Mouse (Mus musculus): ENCODE results near the gene Pitpnc1. TPM values are rescaled to one million over a fixed set of nuclear protein-coding genes. Genes with fewer than 3 reads are reported as not detected.

The Pitpnc1 gene
- polyA plus RNA-seq, 1 experiment, result 14.0 TPM

GRCm38 (mm10) chr11:107390540-107390939 is 80.0 kb downstream of the Pitpnc1 start:
- Histone ChIP-seq H3K4me3 (replicated peaks; ENCODE audit: control insufficient read depth, low read depth, low read length) (no peak overlapping the region), H3K4me1 (ENCODE audit: control insufficient read depth, insufficient read depth, low read length) (no peaks in the 10 kb centered on the region; the same call in 1 of the 2 replicates), H3K27ac (ENCODE audit: control insufficient read depth, insufficient read depth, low read depth, low read length, poor library complexity) (no peak overlapping the region)
- TF ChIP-seq CTCF (IDR thresholded peaks at IDR 0.05; ENCODE audit: control insufficient read depth, insufficient read depth, low read length) (no peak), POLR2A (IDR thresholded peaks at IDR 0.05; ENCODE audit: borderline replicate concordance, control insufficient read depth, low read depth, low read length) (no peak)
- 81% methylated on average over 2 of the region's 2 CpGs for WGBS

- Histone ChIP-seq H3K27ac (ENCODE audit: control insufficient read depth, insufficient read depth, low read depth, low read length, poor library complexity) (no peak overlapping the region), H3K4me3 (replicated peaks; ENCODE audit: control insufficient read depth, low read depth, low read length) (no peak overlapping the region), H3K4me1 (ENCODE audit: control insufficient read depth, insufficient read depth, low read length) (no peaks in the 10 kb centered on the region; the same call in 1 of the 2 replicates)
- WGBS, result 91% methylated on average over 10 of the region's 10 CpGs
- TF ChIP-seq POLR2A (IDR thresholded peaks at IDR 0.05; ENCODE audit: borderline replicate concordance, control insufficient read depth, low read depth, low read length), result no peak
These were observed 80.5 kb downstream of the Pitpnc1 start for GRCm38 (mm10) chr11:107390001-107390400.

GRCm38 (mm10) chr11:107386481-107386880 is 84.0 kb downstream of the Pitpnc1 start:
- 92% methylated on average over 10 of the region's 10 CpGs for WGBS
- no peak overlapping the region for H3K4me3 ChIP-seq (replicated peaks; ENCODE audit: control insufficient read depth, low read depth, low read length)
- H3K4me1 ChIP-seq (ENCODE audit: control insufficient read depth, insufficient read depth, low read length), result no peaks in the 10 kb centered on the region
- no peak for TF ChIP-seq CTCF (IDR thresholded peaks at IDR 0.05; ENCODE audit: control insufficient read depth, insufficient read depth, low read length)
- no peak for TF ChIP-seq POLR2A (IDR thresholded peaks at IDR 0.05; ENCODE audit: borderline replicate concordance, control insufficient read depth, low read depth, low read length)
- no peak overlapping the region for H3K27ac ChIP-seq (ENCODE audit: control insufficient read depth, insufficient read depth, low read depth, low read length, poor library complexity)

GRCm38 (mm10) chr11:107385306-107385705 is 85.2 kb downstream of the Pitpnc1 start:
- Histone ChIP-seq H3K4me3 (replicated peaks; ENCODE audit: control insufficient read depth, low read depth, low read length) (no peak overlapping the region), H3K27ac (ENCODE audit: control insufficient read depth, insufficient read depth, low read depth, low read length, poor library complexity) (no peak overlapping the region), H3K4me1 (ENCODE audit: control insufficient read depth, insufficient read depth, low read length) (no peaks in the 10 kb centered on the region)
- WGBS, result 56% methylated on average over 4 of the region's 4 CpGs
- peak; percentile 68 for TF ChIP-seq CTCF (IDR thresholded peaks at IDR 0.05; ENCODE audit: control insufficient read depth, insufficient read depth, low read length)
- no peak for TF ChIP-seq POLR2A (IDR thresholded peaks at IDR 0.05; ENCODE audit: borderline replicate concordance, control insufficient read depth, low read depth, low read length)

GRCm38 (mm10) chr11:107383985-107384384 is 86.5 kb downstream of the Pitpnc1 start:
- Histone ChIP-seq H3K4me3 (replicated peaks; ENCODE audit: control insufficient read depth, low read depth, low read length) (no peak overlapping the region), H3K4me1 (ENCODE audit: control insufficient read depth, insufficient read depth, low read length) (no peaks in the 10 kb centered on the region), H3K27ac (ENCODE audit: control insufficient read depth, insufficient read depth, low read depth, low read length, poor library complexity) (no peak overlapping the region)
- TF ChIP-seq POLR2A (IDR thresholded peaks at IDR 0.05; ENCODE audit: borderline replicate concordance, control insufficient read depth, low read depth, low read length), result no peak
- no peak for TF ChIP-seq CTCF (IDR thresholded peaks at IDR 0.05; ENCODE audit: control insufficient read depth, insufficient read depth, low read length)
- WGBS, result 88% methylated on average over 6 of the region's 6 CpGs

GRCm38 (mm10) chr11:107379965-107380364 is 90.5 kb downstream of the Pitpnc1 start:
- Histone ChIP-seq H3K4me3 (replicated peaks; ENCODE audit: control insufficient read depth, low read depth, low read length) (no peak overlapping the region), H3K4me1 (ENCODE audit: control insufficient read depth, insufficient read depth, low read length) (no peaks in the 10 kb centered on the region), H3K27ac (ENCODE audit: control insufficient read depth, insufficient read depth, low read depth, low read length, poor library complexity) (no peak overlapping the region)
- TF ChIP-seq POLR2A (IDR thresholded peaks at IDR 0.05; ENCODE audit: borderline replicate concordance, control insufficient read depth, low read depth, low read length), result no peak
- TF ChIP-seq CTCF (IDR thresholded peaks at IDR 0.05; ENCODE audit: control insufficient read depth, insufficient read depth, low read length), result no peak
- 94% methylated on average over 9 of the region's 9 CpGs for WGBS

GRCm38 (mm10) chr11:107379089-107379845 is 91.2 kb downstream of the Pitpnc1 start:
- TF ChIP-seq CTCF (IDR thresholded peaks at IDR 0.05; ENCODE audit: control insufficient read depth, insufficient read depth, low read length) (no peak), POLR2A (IDR thresholded peaks at IDR 0.05; ENCODE audit: borderline replicate concordance, control insufficient read depth, low read depth, low read length) (no peak)
- Histone ChIP-seq H3K4me1 (ENCODE audit: control insufficient read depth, insufficient read depth, low read length) (no peaks in the 10 kb centered on the region), H3K27ac (ENCODE audit: control insufficient read depth, insufficient read depth, low read depth, low read length, poor library complexity) (no peak overlapping the region), H3K4me3 (replicated peaks; ENCODE audit: control insufficient read depth, low read depth, low read length) (no peak overlapping the region)
- WGBS, result 91% methylated on average over 22 of the region's 22 CpGs

- no peaks in the 10 kb centered on the region for H3K4me1 ChIP-seq (ENCODE audit: control insufficient read depth, insufficient read depth, low read length)
- no peak overlapping the region for H3K27ac ChIP-seq (ENCODE audit: control insufficient read depth, insufficient read depth, low read depth, low read length, poor library complexity)
- WGBS, result 88% methylated on average over 6 of the region's 6 CpGs
- TF ChIP-seq POLR2A (IDR thresholded peaks at IDR 0.05; ENCODE audit: borderline replicate concordance, control insufficient read depth, low read depth, low read length), result no peak
- no peak overlapping the region for H3K4me3 ChIP-seq (replicated peaks; ENCODE audit: control insufficient read depth, low read depth, low read length)
These were observed 93.2 kb downstream of the Pitpnc1 start for GRCm38 (mm10) chr11:107377326-107377725.

- no peak overlapping the region for H3K27ac ChIP-seq (ENCODE audit: control insufficient read depth, insufficient read depth, low read depth, low read length, poor library complexity)
- TF ChIP-seq CTCF (IDR thresholded peaks at IDR 0.05; ENCODE audit: control insufficient read depth, insufficient read depth, low read length) (no peak), POLR2A (IDR thresholded peaks at IDR 0.05; ENCODE audit: borderline replicate concordance, control insufficient read depth, low read depth, low read length) (no peak)
- 77% methylated on average over 12 of the region's 12 CpGs for whole genome bisulfite sequencing
- no peaks in the 10 kb centered on the region for H3K4me1 ChIP-seq (ENCODE audit: control insufficient read depth, insufficient read depth, low read length)
- H3K4me3 ChIP-seq (replicated peaks; ENCODE audit: control insufficient read depth, low read depth, low read length), result no peak overlapping the region
These were observed 94.2 kb downstream of the Pitpnc1 start for GRCm38 (mm10) chr11:107376272-107376671.

Data from bone marrow, adult 2 months (tissue).